Mouse (Mus musculus) embryonic facial prominence, embryonic 10.5 days (tissue): ENCODE measurements around the gene Ktn1. TPM values are rescaled to one million over a fixed set of nuclear protein-coding genes. Genes with fewer than 3 reads are reported as not detected.

Source experiments
- DNase-seq: peaks from one replicate; pipeline ENCODE4 v3.0.0-alpha.2; 2017; ENCODE audit warnings: low spot score
- H3K27ac ChIP-seq: fragments of 300-500 bp; sonication (generic); replicated peaks from 2 replicates; pipeline ENCODE4 v1.5.1; 2016; ENCODE audit warnings: mild to moderate bottlenecking
- H3K27me3 ChIP-seq: fragments of 300-500 bp; sonication (generic); replicated peaks from 2 replicates; pipeline ENCODE4 v1.6.1; 2016; ENCODE audit warnings: low read depth, mild to moderate bottlenecking; ENCODE audit not compliant: poor library complexity, severe bottlenecking
- H3K36me3 ChIP-seq: fragments of 300-500 bp; sonication (generic); replicated peaks from 2 replicates; pipeline ENCODE4 v1.6.1; 2016; ENCODE audit warnings: mild to moderate bottlenecking, moderate library complexity
- H3K4me1 ChIP-seq: fragments of 300-500 bp; sonication (generic); 2 replicates; pipeline ENCODE4 v1.6.1; 2016
- H3K4me3 ChIP-seq: fragments of 300-500 bp; sonication (generic); 2 replicates; pipeline ENCODE4 v1.5.1; 2016; ENCODE audit warnings: mild to moderate bottlenecking, moderate library complexity
- H3K9me3 ChIP-seq: fragments of 300-500 bp; sonication (generic); 2 replicates; pipeline ENCODE4 v1.6.1; 2016; ENCODE audit warnings: mild to moderate bottlenecking
- WGBS: fragments of 180-500 bp; shearing (Covaris S2); methylation state at CpG from one replicate; pipeline ENCODE4 v1.1.7; 2016; 5-methylcytosine and 5-hydroxymethylcytosine counted together
- polyA plus RNA-seq: library from polyadenylated mRNA; unstranded; fragments of >200 nt; fragmentation: Nextera tagmentation; extraction: Ambion mirVana; gene quantifications from 2 replicates; pipeline ENCODE4 v1.2.1, GENCODE M21; 2016

The Ktn1 gene
- polyA plus RNA-seq, 1 experiment from 2014 or later: 61.2 TPM

DNA sequence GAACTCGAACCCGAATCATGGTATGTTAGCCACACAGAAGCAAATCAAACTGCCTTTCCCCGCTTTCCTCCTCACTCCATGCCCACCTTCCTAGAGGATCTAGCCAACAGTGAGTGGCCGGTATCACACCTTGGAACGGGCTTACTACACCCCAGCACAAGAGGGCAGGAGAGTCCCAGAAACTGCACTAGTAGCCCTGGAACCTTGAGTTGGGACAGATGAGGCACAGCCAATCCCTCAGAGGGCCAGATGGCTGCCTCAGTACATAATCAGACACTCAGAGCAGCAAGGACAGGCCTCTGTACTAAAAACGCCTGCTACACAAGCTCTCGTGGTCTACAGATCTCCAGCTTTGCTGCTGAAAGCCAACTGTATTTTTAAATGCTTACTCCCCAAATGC lies 94.4 kb downstream of the Ktn1 start:
- DNase-seq: no peak
- H3K9me3 ChIP-seq: no peaks in the 10 kb centered on the region
- no peak overlapping the region for H3K4me3 ChIP-seq
- H3K4me1 ChIP-seq: peaks cover 12% of the 10 kb centered on the region
- H3K36me3 ChIP-seq: peaks cover 45% of the 10 kb centered on the region
- no peak overlapping the region for H3K27ac ChIP-seq
- H3K27me3 ChIP-seq: no peaks in the 10 kb centered on the region
- 95% methylated on average over 7 of the region's 7 CpGs for WGBS

DNA sequence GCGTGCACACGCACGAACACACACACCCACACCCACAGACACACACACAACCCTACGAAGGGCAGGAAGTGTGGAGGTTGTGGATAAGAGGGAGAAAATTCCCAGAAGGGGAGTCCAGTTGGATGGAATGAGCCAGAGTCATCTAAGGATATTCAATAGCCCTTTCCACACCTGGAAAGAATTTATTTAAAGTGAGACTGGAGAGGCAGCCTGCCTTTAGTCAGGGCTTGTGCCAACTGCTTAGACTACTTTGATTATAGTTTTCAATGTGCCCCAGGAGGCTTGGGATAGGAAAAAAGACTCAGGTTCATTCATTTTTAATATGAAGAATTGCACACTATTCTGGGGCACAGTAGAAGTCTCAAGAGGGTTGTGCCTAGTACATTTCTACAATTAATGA lies 96.8 kb downstream of the Ktn1 start:
- no peak for DNase-seq
- H3K9me3 ChIP-seq: no peaks in the 10 kb centered on the region
- 80% methylated on average over 4 of the region's 4 CpGs for WGBS
- H3K4me1 ChIP-seq: peaks cover 12% of the 10 kb centered on the region
- H3K36me3 ChIP-seq: peaks cover 32% of the 10 kb centered on the region
- H3K27me3 ChIP-seq: no peaks in the 10 kb centered on the region
- no peak overlapping the region for H3K27ac ChIP-seq
- no peak overlapping the region for H3K4me3 ChIP-seq

DNA sequence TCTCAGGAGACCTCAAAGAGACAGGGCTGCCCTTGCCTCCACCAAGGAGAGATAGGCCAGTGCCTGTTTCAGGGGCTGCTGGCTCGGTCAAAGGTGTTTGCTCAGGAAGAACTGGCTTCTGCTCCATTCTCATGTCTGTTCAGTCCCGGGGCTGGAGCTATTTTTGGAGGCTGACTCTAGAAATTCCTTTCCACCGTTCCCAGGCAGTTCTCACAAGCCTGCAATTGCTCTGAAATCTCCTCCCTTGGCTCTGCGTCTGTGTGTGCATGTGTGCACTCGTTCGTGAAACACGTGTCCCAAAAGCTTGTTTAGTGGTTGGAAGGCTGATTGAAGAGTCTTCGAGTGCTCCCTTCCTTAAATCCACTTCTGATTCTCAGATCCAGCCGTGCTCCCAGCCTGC lies 99.3 kb downstream of the Ktn1 start:
- peaks cover 16% of the 10 kb centered on the region for H3K4me1 ChIP-seq
- no peak overlapping the region for H3K27ac ChIP-seq
- 86% methylated on average over 9 of the region's 9 CpGs for WGBS
- H3K4me3 ChIP-seq: no peak overlapping the region
- no peaks in the 10 kb centered on the region for H3K27me3 ChIP-seq
- peaks cover 23% of the 10 kb centered on the region for H3K36me3 ChIP-seq
- no peak for DNase-seq
- no peaks in the 10 kb centered on the region for H3K9me3 ChIP-seq

DNA sequence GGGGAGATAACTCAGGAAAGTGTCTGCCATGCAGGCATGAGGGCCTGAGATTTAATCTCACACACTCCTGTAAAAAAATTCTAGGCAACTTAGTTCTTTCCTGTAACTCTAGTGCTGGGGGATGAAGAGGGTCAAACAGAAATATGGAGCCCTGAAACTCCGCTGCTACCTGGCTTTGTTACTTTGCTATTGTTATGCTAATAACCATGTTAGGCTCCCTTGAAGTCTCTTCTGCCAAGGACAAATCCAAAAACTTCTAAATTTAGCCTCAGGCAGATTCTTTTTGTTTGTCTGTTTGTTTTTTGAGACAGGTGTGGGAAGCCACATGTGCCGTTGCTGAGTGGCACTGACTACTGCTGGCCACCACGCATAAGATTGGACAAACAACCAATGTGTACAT lies 100.5 kb downstream of the Ktn1 start:
- no peaks in the 10 kb centered on the region for H3K27me3 ChIP-seq
- DNase-seq: no peak
- no peak overlapping the region for H3K4me3 ChIP-seq
- no peak overlapping the region for H3K27ac ChIP-seq
- H3K9me3 ChIP-seq: no peaks in the 10 kb centered on the region
- peaks cover 12% of the 10 kb centered on the region for H3K36me3 ChIP-seq
- H3K4me1 ChIP-seq: peaks cover 27% of the 10 kb centered on the region
- 92% methylated on average over 3 of the region's 3 CpGs for WGBS

DNA sequence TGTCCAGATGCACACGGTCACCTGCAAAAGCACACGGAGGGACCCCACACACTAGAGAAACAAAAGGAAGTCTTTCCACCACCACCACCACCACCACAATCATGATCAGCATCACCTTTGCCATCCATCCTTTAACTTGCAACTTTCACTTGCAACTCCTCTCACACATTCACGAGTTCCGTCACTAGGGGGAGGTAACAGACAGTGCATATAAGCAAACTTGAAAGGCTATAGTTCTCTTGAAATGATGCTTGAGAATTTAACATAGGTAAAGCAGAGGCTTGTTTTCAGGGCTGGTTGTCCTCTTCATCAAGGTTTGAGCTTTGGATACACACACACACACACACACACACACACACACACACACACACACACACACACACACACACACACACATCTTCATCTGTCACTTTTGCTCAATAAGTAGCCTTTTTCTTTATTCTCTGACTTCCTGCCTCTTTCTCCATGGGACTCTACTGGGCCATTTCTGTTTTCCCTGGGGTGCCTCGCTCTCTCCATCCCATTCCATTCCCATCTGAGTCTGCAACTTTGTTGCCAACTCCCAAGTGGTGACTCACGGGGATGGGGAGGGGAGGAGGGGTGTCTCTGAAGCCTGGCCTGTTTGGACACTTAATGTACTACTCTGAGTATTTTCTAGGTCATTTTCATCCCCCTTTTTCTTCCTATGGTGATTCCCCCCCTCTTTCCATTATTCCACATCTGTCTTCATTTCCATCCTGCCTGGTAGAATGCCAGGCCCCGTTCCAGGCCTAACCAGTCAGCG lies 103.4 kb downstream of the Ktn1 start:
- H3K4me3 ChIP-seq: no peak overlapping the region
- H3K27me3 ChIP-seq: no peaks in the 10 kb centered on the region
- H3K36me3 ChIP-seq: peaks cover 6% of the 10 kb centered on the region
- H3K9me3 ChIP-seq: no peaks in the 10 kb centered on the region
- H3K4me1 ChIP-seq: peaks cover 21% of the 10 kb centered on the region
- no peak overlapping the region for H3K27ac ChIP-seq
- WGBS: 52% methylated on average over 8 of the region's 8 CpGs
- DNase-seq: peak; percentile 48

DNA sequence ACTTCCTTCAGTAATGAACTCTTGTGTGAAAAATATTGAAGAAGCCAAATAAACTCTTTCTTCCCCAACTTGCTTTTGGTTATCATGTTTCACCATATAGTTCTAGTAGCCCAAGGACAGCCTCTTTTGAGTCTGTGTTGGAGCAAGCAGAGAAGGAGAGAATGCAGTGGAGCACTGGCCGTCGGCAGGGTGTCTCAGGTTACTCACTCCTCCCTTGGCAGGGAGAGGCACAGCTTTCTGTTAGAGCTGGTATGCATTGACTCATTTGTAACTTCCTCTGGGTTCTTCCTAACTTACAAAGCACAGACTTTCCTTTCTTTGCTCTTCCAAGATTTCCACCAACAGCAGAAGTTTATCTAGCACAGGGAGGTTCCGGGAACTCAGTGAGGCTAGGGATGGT lies 105.3 kb downstream of the Ktn1 start:
- H3K27me3 ChIP-seq: no peaks in the 10 kb centered on the region
- peaks cover 21% of the 10 kb centered on the region for H3K4me1 ChIP-seq
- peaks cover 5% of the 10 kb centered on the region; the same call in 1 of the 2 replicates for H3K36me3 ChIP-seq
- peak; percentile 35 for DNase-seq
- no peaks in the 10 kb centered on the region for H3K9me3 ChIP-seq
- no peak overlapping the region for H3K4me3 ChIP-seq
- WGBS: 43% methylated on average over 3 of the region's 3 CpGs
- H3K27ac ChIP-seq: no peak overlapping the region

DNA sequence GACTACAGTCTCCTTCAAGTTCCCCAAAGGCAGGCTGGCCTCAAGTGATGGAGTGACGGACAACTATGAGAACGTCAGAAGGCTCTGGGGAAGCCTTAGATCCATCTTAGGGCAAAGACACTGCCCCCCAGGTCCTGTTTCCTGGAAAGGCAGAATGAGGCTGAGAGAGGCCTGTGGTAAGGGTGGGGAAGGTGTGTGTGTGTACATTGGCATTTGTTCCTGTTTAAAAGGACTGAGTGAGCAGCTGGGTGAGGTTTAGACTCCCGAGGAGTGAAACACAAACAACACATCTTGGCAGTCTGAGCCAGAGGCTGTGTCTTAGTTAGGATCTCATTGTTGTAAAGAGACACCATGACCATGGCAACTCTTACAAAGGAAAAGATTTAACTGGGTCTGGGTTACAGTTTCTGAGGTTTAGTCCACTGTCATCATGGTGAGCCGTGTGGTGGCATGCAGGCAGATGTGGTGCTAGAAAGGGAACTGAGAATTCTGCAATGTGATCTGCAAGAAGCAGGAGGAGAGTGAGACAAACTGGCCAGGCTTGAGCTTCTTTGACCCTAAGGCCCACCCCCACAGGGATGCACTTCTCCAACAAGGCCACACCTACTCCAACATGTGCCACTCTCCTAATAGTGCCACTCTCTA lies 106.1 kb downstream of the Ktn1 start:
- Histone ChIP-seq H3K4me1 (peaks cover 21% of the 10 kb centered on the region), H3K27me3 (no peaks in the 10 kb centered on the region), H3K27ac (no peak overlapping the region), H3K4me3 (no peak overlapping the region), H3K9me3 (no peaks in the 10 kb centered on the region), H3K36me3 (peaks cover 5% of the 10 kb centered on the region; the same call in 1 of the 2 replicates)
- WGBS: 82% methylated on average over 4 of the region's 4 CpGs
- DNase-seq: no peak

DNA sequence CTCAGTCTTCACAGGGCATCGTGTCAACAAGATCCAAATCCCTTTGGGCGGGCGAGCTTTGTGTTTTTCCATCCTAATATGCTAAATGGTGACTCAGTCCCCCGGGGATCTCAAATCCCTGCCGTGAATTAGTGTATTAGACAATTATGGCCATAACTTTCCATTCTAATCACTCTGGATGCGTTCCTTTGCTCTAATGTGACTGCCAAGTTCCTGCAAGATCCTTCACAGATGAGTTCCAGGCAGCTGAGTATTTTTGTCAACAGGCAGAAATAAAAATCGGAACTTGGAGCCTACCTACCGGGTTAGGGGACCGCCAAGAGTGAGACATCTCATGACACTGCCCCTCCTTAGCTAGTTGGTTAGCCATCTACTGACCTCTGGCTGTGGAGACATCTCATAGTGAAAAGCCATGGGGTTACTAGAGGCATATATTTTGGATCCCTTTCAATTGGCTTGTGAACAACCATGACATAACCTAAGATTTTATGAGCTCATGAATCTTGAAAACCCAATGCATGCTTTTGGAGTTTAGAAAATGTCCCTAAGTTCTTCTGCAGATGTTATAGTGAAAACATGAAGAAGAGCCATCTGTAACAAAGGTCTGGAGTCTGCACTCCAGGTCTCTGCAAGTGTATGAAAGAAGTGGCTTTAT lies 108.3 kb downstream of the Ktn1 start:
- no peak for DNase-seq
- Histone ChIP-seq H3K27ac (no peak overlapping the region), H3K9me3 (no peaks in the 10 kb centered on the region), H3K27me3 (no peaks in the 10 kb centered on the region), H3K4me1 (peaks cover 21% of the 10 kb centered on the region), H3K4me3 (no peak overlapping the region), H3K36me3 (no peaks in the 10 kb centered on the region)
- 87% methylated on average over 9 of the region's 9 CpGs for WGBS

DNA sequence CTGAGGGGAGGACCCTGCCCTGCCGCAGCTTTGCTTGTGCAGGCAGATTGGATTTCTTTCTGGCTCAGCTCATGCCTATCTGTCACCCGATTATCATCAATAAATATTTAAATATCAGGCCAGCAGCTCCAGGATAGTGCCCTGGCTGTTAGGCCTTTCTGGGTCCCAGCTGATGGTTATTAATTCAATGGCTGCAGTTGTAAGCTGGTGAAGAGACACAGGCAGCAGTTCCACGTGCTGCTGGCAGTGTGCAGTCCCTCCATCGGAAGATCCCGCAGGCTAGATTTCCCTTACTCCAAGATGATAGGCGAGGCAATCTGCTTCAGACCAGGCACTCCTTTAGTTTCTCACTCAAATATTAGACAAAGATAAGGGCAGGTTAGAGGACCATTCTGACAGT lies 116.9 kb downstream of the Ktn1 start:
- no peak for DNase-seq
- Histone ChIP-seq H3K4me3 (no peak overlapping the region), H3K27me3 (no peaks in the 10 kb centered on the region), H3K4me1 (no peaks in the 10 kb centered on the region), H3K36me3 (no peaks in the 10 kb centered on the region), H3K27ac (no peak overlapping the region), H3K9me3 (no peaks in the 10 kb centered on the region)
- 74% methylated on average over 6 of the region's 6 CpGs for WGBS

DNA sequence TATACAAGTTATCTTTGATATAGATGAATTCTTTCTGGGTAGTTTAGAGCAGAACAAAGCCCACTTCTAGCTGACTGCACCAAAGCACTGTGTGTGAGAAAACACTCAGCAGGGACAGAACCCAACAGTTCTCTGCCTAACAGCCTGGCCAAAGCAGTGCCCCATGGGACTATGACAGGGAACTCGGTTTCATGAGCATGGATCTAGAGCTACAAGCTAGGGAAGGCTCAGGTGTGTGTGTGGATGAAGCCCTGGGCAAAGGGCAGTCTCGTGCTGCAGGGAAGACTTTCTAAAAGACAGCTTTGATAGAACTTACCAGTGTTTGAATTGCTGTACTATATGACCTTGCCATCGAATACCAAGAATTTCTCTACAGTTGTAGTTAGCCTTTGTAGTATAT lies 117.5 kb downstream of the Ktn1 start:
- no peak for DNase-seq
- no peaks in the 10 kb centered on the region for H3K9me3 ChIP-seq
- H3K27me3 ChIP-seq: no peaks in the 10 kb centered on the region
- 81% methylated on average over 3 of the region's 3 CpGs for WGBS
- no peaks in the 10 kb centered on the region for H3K36me3 ChIP-seq
- no peak overlapping the region for H3K4me3 ChIP-seq
- H3K4me1 ChIP-seq: no peaks in the 10 kb centered on the region
- no peak overlapping the region for H3K27ac ChIP-seq

DNA sequence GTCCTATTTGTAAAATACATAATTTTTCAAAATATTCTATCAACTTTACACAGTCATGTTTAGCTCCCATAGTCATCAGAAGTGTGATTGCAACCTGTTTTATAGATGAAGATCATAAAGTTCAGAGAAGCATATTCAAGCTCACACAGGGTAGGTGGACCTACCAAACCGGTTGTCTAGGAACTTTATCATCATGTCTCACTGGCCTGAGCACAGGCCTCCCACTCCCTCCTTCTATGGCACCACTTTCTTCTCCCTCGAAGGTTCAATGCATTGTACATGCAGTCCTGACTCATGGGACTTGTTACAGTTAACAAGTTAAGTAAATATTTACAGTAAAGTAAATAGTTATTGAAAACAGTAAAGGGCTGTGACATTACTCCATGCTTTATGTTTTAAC lies 118.1 kb downstream of the Ktn1 start:
- H3K4me1 ChIP-seq: no peaks in the 10 kb centered on the region
- H3K9me3 ChIP-seq: no peaks in the 10 kb centered on the region
- no peak overlapping the region for H3K27ac ChIP-seq
- WGBS: 78% methylated on average over 2 of the region's 2 CpGs
- DNase-seq: no peak
- no peaks in the 10 kb centered on the region for H3K27me3 ChIP-seq
- H3K4me3 ChIP-seq: no peak overlapping the region
- H3K36me3 ChIP-seq: no peaks in the 10 kb centered on the region

DNA sequence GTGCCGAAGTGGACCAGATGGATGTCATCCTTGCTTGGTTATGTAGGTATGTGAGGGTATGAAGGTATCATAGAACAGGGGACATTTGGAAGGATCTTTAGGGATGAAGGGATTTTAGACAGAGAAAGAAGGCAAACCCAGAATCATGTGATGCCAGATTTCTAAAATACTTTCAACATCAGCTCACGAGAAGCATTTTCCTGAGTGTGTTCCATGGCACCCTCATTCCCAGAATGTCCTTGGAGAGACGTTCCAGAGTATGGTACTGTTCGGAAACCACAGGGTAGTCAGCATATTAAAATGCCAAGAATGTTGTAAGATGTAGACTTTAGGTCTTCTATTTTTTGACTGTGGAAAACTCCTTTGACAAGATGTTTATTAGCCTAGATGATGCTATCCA lies 123.2 kb downstream of the Ktn1 start:
- H3K9me3 ChIP-seq: no peaks in the 10 kb centered on the region
- no peaks in the 10 kb centered on the region for H3K36me3 ChIP-seq
- DNase-seq: no peak
- no peak overlapping the region for H3K4me3 ChIP-seq
- no peaks in the 10 kb centered on the region for H3K4me1 ChIP-seq
- 83% methylated on average over 4 of the region's 4 CpGs for WGBS
- no peak overlapping the region for H3K27ac ChIP-seq
- no peaks in the 10 kb centered on the region for H3K27me3 ChIP-seq

DNA sequence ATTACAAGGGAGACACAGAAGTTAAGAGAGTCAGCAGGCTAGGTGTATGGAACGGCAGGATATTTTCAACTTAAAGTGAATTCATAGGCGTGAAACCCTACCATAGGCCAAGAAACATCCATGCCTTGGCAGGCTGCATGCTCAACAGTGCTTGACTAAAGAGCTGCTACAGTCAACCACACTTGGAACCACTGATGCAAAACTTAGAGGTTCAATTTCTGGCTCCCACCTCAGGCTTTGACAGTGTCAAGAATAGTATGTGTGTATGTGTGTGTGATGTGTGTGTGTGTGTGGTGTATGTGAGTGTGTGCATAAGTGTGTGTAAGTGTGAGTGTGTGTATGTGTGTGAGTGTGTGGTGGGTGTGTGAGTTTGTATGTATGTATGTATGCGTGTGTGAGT lies 127.3 kb downstream of the Ktn1 start:
- no peaks in the 10 kb centered on the region for H3K27me3 ChIP-seq
- H3K27ac ChIP-seq: no peak overlapping the region
- WGBS: 87% methylated on average over 3 of the region's 3 CpGs
- no peak overlapping the region for H3K4me3 ChIP-seq
- H3K36me3 ChIP-seq: no peaks in the 10 kb centered on the region
- H3K9me3 ChIP-seq: no peaks in the 10 kb centered on the region
- no peak for DNase-seq
- no peaks in the 10 kb centered on the region for H3K4me1 ChIP-seq
